Mouse (Mus musculus): Measurements from ENCODE around the gene Ptger3.

DNA sequence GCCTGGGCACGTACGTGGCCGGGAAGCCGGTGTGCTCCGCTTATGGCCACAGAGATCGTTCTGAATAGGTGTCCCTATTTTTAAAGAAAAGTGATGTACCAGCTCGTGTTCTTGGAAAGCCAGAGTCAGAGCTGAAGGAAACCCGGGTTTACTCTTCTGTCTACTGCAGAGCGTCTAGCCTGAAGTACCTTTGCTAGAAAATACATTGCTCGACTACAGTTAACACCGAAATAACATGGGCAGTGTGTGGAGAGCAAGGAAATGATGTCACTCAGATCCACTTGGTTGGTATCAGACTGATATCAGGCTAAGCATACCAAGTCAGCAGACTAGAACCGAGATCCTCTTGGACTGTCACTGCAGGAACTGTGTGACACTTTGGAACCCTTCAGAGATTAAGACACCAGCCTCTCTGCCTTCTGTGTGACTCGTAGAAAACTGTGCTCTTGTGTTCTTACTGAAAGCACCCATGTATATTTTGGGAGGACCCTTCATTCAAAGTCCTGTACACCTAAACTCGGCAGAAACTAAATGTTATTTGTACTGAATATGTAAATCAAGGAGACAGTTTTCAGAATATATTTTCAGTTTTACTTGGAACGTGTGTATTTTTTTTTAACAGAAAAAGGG, 31.8 kb upstream of the Ptger3 start:
- TF ChIP-seq CTCF (IDR thresholded peaks at IDR 0.05; ENCODE audit: control insufficient read depth, insufficient read depth, insufficient replicate concordance, low read depth, low read length) (no peak), POLR2A (IDR thresholded peaks at IDR 0.05; ENCODE audit: control insufficient read depth, low read depth, low read length) (no peak)

Data from testis, adult 2 months (tissue).